Mouse (Mus musculus) heart, postnatal 25 days (tissue): Measurements from ENCODE around the gene Pknox1. TPM values are rescaled to one million over a fixed set of nuclear protein-coding genes. Genes with fewer than 3 reads are reported as not detected.
"Not testable (repeated sequence)": the region's sequence is repeated elsewhere in the genome, so short reads cannot be mapped to it uniquely, and the experiment has no call there.

ENCODE experiments used
- DNase-seq: peaks from one replicate; pipeline ENCODE4 v3.0.0; 2022; ENCODE audit warnings: low spot score
- intact Hi-C: fragments of 180-260 bp; cut with DNase I; formaldehyde crosslinking; loops from one replicate; pipeline ENCODE4 v1.15.1; 2025
- total RNA-seq, 2 experiments: library from RNA; stranded (reverse); gene quantifications; 2 replicates each; pipeline ENCODE4 v1.2.3; 2021

Gene Pknox1
- total RNA-seq = 10 to 100 TPM in 1 of 2 experiments, 1 to 10 TPM in 1; 9.9 to 14.6 TPM

DNA sequence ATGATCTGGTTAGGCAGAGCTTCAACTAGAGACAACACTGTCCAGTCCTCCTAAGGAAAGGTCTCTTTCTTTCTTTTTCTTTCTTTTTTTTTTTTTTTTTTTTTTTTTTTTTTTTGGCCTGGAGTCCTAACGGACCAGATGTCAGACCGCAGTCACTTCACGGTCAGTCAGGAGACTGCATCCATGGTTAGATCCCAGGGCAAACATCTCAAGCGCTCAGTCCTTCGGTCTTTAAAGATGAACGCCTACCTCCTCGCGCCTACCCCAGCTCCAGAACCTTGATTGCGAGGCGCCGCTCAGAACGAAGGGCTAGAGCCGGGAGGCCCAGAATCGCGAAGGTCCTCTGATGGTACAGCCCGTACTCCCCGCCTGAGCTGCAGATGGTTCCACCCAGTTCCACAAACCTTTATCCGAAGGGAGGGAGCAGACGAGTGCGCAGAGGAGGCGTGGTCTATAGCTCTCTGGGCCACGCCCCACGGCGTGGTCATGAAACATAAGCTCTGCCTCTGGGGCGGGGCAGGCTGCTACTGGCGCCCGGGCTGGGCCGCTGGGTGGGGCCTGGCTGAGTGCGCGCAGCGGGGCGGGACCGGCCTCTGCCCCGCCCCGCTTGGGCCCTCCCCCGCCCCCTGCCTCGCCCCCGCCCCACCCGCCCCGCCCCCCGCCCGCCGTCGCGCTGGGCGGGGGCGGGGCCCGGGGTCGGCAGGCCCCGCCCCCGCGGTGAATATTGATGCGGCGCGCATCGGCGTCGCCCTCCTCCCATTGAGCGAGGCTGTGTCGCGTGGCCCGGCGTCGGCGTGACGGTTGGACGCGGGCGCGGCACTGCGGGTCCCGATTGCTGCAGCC, at the start of gene Pknox1:
TSS of gene Pknox1 (plus strand) at position 720 of the 843 bp plus-strand sequence.
- intact Hi-C loops = no loop called here

DNA sequence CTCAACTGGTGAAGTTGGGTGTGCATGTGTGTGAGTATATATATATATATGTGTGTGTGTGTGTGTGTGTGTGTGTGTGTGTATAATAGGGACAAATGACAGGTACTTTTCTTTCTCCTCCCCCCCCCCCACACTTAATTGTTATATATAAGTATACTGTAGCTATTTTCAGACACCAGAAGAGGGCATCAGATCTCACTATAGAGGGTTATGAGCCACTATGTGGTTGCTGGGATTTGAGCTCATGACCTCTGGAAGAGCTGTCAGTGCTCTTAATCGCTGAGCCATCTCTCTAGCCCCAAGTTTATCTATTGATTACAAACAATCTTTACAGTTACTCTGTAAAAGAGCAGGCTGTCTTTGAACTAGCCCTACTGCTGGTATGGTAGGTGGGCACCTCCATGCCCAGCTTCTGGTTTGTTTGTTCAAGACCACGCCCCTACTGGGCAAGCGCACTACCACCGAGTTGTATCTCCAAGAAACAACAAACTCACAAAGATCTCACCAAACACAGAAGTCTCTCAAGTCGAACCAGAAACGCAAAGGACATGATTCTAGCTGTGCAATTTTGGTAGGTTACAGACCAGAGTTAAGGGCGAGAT, 45.1 kb upstream of the Pknox1 start:
- DNase-seq = no peak
- intact Hi-C loops = loop anchor here (10.0 kb wide), 1 partner anchor 505 kb away; no protein-coding TSS in a partner anchor

More for the DNA sequence above, at the start of gene Pknox1:
- DNase-seq = peak; percentile 98

DNA sequence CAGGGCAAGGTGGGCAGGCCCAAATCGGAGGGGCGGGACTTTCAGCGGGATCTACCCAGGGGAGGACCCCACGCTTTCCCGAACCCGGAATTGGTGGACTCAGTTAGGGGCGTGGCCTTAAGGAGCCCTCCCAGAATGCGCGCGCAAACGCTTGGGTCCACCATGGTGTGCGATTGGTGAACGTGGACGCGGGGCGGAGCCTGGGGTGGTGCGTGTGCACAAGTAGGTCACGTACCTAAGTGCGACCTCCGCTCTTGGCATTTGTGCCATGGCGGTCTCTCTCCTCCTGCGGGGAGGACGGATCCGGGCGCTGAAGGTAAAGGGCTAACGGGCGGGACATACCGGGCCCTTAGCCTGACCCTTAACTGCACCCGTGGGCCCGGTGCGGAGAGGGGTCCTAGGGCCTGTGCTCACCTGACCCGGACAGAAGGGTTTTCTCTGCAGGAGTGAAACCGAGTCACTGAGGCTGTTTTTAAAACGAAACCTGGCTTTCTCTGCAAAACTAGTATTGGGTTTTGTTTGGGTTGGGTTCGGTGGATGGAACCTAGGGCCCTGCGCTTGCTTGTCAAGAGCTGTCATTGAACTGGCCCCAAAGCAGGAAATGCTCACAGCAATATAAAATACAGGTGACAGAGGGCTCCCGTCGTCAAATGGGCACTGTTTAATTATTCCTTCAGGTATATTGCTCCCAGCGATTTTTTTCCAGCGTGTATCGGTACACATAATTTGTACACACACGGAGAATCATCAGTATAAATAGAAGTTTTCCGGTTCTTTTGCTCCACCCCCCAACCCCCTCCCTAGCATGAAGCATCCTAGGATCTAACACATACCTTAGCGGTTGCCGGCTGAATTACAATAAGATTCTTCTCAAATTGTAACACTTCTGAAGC, 44.3 kb upstream of the Pknox1 start, which contains the start of the genes Wdr4 and Ndufv3:
TSS of gene Wdr4 (minus strand) at position 35 of the 893 bp plus-strand sequence.
TSS of gene Ndufv3 (plus strand) at position 170 of the 893 bp plus-strand sequence.
- intact Hi-C loops = loop anchor here (5.0 to 10.0 kb wide), 2 partner anchors 47 to 505 kb away; no protein-coding TSS in a partner anchor
- DNase-seq = peak; percentile 99

DNA sequence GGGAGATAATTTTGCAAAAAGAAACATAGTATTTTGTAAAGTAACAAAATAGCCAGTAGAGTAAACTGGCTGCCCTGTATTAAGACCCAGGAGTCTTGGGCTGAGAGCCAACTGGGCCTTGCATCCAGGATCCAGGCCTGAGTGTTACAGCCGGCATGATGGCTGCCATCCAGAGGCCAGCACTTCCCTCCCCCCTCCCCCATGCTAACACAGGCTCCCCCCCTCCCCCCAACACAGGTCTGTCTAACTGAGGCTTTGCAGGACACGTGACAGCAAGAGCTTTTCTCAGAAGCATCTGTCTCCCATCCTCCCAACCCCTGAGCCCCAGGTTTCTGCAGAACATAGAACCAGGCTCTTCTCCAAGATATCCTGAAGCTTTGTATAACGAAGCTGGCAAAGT, 43.6 kb upstream of the Pknox1 start:
- intact Hi-C loops = loop anchor here (5.0 kb wide), 1 partner anchor 46 kb away; no protein-coding TSS in a partner anchor
- DNase-seq = peak; percentile 28

DNA sequence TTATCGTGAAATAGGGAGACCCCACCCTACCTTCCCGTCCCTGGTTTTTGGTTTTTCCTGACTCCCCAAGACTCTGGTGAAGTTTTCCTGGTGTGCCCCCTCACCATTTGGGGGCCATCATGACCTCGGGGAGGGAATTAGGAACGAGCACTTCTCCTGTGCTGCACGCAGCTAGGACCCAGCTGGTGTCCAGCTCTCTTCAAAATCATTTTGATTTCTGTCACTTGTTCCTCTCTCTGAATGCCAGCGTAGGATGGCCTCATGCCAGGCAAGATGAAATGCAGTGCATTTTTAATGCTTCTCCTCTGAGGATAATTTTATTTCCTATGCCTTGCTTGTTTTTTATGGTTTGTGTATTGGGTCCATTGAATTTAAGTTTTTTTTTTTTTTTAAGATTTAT, 42.6 kb upstream of the Pknox1 start:
- DNase-seq = no peak
- intact Hi-C loops = loop anchor here (5.0 kb wide), 1 partner anchor 45 kb away; no protein-coding TSS in a partner anchor

DNA sequence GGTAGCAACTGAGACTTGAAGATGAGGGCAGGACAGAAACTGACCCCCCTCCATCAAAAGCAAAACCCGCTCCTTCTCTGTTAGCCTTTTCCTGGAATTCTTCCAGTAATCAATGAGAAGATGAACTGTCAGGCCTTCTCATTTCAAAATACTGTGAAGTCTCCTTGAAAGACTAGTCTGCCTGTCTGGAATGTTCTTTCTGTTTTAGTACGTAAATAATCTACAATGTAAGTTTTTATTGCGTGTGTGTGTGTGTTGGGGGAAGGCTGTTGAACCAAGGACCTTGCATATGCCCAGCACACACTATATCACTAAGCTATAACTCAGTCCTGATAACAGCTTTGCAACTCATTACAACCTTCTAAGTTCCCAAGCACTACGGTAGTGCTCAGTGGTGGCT, 39.4 kb upstream of the Pknox1 start:
- no peak for DNase-seq
- intact Hi-C loops = no loop called here

DNA sequence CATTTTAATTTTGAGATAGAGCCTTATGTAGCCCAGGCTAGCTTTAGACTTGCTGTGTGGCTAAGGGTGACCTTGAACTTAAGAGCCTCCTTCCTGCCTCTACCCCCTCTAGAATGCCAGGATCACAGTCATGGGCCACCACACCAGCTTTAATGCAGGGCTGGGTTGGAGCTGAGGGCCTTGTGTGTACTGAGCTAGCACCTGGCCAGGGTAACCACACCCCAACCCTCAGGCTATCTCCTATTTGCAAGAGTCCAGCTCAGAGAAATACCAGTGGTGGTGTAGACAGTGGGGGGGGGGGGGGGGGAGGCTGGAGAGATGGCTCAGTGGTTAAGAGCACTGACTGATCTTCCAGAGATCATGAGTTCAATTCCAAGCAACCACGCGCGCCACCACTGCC, 38.7 kb upstream of the Pknox1 start:
- no peak for DNase-seq
- intact Hi-C loops = no loop called here

DNA sequence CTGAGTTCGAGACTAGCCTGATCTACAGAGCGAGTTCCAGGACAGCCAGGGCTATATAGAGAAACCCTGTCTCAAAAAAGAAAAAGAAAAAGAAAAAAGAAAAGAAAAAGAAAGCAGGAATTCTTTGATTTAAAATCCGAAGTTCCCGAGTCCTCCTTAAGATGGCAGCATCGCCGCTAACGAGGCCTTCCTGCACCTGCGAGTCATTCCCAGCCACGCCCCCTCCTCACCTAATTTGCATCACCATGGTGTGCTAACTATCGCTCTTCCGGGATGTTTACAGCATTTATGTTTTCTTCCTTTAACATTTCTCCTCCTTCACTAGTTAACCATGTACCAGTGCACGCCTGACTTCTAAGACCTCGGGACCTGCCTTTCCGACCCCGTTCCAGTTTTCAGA, 35.2 kb upstream of the Pknox1 start:
- intact Hi-C loops = no loop called here
- DNase-seq = no peak

DNA sequence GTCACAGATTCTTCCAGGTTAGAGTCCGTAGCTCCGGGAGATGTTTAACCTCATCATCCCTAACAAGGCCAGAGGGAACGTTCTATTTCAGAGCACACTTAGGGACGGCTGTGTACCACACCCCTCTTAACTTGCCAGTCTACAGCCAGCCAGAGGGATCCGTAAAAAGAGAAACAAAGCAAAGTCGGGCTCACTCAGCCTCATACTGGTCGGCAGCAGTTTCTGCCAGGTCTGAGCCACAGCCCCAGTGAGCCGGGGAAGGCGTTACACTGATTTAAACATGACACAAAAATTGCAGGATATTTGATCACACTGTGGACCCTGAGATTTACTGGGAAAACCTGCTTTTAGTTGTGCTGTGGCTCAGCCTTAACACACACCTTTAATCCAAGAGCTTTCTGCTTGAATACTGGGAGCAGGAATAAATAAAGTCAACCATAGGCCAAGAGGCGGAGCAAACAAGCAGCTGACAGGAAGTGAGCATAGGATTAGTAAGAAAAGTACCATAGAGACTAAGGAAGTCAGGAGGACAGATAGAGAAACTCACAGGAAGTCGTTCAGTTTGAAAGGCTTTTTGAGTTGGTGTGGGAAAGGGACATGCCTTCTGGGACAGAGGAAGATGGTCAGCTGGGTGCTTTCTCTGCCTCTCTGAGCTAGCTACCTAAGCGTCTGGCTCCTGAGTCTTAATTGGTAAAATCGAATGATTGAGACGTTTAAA, 32.9 kb upstream of the Pknox1 start:
- intact Hi-C loops = no loop called here
- no peak for DNase-seq

DNA sequence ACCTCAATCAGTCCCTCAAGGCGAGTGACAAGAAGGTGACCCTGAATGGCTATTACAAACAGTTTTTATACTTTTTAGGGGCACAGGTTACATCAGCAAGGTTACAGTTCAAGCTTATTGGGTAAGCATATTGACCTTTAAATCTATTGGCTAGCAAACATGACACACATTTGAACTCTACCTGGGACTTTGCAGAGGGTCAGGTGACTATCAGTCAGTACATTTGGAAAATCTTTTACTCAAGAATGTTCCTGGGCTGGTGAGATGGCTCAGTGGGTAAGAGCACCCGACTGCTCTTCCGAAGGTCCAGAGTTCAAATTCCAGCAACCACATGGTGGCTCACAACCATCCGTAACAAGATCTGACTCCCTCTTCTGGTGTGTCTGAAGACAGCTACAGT, 32.2 kb upstream of the Pknox1 start:
- intact Hi-C loops, DNase-seq: not testable (repeated sequence)

DNA sequence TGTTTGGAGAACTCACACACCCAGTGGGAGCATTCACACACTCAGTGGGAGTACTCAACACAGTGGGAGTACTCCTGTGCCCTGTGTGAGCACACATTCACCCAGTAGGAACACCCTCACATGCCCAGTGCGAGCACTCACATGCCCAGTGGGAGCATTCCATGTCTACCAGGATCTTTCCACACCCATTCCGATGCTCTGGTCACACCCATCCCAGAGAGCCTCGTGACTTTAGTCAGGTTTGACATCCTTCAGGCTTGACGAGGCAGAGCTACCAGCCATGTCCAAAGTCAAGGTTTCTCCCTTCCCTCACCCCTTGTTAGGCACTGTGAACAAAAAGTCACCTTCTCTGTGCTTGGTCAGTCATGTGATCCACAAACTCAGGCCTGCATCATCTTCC, 29.2 kb upstream of the Pknox1 start:
- intact Hi-C loops = no loop called here

DNA sequence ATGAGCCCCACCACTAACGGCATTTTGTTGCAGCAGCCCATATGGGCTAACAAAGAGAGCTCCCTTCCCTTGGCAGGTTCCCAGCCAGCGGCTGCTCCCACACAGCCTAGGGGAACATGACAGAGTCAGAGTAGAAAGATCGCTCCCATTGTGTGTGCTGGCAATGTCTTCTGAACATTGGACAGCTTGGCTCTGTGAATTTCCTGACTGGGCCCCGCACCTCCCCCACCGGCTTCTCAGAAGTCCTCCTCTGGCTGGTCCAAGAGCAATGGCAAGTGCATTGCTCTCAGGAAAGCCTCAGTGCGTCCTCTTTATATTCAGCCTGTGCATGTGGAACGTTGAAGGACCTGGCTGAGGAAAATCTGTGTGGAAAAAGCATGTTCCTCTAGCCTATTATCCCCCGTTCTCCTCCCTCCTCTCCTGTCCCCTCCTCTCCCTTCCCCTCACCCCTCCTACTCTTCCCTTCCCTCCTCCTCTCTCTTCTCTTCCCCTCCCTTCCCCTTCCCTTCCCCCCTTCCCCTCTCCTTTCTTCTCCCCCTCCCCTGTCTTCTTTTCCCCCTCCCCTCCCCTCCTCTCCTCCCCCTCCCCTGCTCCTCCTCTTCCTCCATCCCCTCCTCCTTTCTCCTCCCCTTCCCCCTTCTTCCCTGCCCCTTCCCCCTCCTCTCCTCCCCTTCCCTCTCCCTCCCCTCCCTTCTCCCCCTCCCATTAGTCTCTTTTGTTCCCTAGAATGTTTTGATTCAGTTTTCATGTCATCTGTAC, 28.5 kb upstream of the Pknox1 start:
- DNase-seq = peak; percentile 61
- intact Hi-C loops = no loop called here

More for the DNA sequence above, 29.2 kb upstream of the Pknox1 start:
- DNase-seq = no peak

DNA sequence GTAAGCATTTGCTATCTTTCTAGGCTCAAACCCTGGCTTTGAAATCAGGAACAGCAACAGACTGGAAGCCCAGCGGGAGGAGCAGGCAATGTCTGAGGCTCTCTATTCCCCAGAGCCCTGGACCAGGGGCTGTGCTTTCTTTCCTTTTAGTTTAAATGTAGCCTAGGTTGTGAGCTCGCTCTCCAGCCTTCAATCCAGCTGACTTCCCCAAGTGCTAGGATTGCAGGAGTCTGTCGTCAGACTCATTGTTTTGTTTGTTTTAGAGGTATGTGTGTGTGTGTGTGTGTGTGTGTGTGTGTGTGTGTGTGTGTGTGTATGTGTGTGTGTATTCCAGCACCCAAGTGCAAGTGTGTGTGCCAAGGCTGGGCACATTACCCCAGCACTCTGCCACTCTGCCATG, 24.4 kb upstream of the Pknox1 start:
- intact Hi-C loops = no loop called here

DNA sequence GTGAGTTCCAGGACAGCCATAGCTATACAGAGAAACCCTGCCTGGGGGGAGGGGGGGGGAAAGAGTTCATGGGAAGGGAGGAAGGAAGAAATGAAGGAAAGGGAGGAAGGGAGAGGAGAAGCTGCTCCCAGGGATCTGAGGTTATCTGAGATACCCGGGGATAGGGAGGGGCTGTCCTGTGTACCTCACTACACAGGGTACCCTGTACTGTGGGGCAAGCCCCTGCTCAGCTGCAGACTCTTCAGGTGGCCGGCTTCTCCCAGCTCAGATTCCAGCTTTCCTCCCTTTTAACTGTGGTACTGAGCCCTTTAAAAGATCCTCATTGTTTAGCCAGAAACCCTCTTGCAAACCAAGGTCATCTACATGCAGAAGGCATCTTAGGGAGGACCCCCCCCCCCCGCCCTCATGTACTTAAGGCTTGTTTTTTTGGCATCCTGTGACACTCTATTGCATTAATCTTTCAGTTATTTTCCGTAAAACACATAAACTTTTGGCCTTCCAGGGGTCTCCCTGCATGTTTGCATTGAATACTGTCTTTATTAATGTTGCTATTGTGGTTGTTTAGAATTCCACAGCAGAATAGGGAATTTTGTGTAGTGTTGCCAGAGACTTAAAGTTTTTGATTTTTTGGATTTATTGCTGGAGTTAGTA, 23.6 kb upstream of the Pknox1 start:
- intact Hi-C loops = no loop called here
- DNase-seq = no peak

More for the DNA sequence above, 24.4 kb upstream of the Pknox1 start:
- no peak for DNase-seq

DNA sequence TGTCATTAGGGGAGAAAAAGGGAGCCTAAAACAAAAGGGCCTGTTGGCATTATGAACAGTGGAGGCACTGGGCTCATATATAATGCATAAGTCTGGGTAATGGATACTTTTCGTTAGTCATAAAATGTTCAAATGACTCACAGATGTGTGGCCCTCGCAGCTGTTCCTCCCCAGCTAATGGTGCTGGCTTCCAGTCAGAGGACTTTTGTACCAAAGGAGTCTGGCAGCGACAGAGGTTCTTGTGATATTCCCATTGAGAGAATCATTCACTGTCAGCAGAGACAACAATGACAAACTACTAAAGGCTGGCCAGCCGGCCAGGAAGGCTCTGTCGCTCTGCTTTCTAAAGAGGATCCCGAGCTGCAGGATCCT, 23.1 kb upstream of the Pknox1 start:
- DNase-seq = no peak
- intact Hi-C loops = no loop called here

DNA sequence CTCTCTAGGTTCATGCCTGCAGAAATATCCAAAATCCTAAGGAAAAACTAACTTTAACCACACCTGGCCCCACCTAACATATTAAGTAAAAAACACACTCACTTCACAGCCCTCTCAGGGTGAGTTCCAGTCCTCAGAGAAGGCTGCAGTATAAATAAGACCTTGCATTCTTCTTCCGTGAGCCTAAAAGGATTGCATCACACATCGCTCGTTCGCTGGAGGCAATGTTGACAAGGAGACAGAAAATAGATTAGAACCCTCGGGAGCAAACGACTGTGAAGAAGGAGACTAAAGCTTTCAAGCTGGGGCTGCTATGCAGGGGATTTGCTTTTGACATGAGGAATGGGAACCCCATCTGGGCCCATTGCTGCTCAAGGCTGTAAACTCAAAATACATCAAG, 21.0 kb upstream of the Pknox1 start:
- no peak for DNase-seq
- intact Hi-C loops = no loop called here

DNA sequence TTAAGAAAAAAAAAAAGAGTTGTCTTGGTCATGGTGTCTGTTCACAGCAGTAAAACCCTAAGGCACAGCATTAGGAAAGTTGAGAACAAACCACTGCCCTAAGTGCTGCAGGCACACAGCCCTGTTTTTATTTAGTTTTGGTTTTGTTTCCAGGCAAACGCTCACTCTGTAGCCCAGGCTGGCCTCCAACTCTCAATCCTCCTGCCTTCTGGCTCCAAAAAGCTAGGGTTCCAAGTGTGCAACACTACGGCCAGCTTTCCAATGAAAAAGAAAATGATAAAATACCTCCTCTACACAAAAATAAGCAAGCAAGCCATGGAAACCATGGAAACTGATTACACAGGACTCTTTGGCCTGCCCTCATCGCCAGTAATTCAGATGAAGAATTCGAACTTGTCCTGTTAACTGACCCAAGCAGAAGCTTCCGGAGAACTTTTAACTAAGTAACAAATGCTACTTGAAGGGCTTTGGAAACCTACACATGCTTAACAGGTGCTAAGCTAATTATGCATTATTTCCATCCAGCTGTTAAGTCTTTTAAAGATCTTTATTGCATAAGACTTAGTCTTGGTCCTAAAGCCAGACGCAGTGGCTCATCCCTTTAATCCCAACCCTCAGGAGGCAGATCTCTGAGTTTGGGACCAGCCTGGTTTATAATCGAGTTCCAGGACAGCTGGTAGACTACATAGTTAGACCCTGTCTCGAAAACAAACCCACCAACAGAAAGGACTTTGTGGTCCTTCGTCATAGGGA, 17.9 kb upstream of the Pknox1 start:
- intact Hi-C loops = no loop called here
- DNase-seq = no peak

DNA sequence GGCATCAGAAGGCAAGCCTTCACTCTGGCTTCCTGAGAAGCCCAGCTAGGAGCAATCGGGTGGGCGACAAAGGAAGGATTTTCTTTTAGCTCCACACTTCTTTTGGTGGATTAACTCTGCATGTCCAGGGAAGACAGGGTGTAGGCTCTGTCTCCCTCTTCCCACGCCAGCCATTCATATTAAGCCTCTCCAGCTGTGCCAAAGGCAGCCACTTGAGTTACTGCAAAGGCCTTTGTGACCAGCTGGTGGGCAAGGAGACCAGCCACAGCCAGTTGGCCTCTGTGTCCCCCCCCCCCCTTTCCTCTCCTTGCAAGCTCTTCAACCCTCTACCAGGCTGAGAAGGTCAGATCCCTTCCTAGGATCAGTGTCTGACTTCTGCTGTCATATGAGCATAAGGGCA, 16.6 kb upstream of the Pknox1 start:
- intact Hi-C loops = no loop called here

More for the DNA sequence above, 16.6 kb upstream of the Pknox1 start:
- DNase-seq = no peak
